Mouse (Mus musculus): Measurements from ENCODE around the gene Rgs7bp. TPM values are rescaled to one million over a fixed set of nuclear protein-coding genes. Genes with fewer than 3 reads are reported as not detected.

Rgs7bp gene
- polyA plus RNA-seq, 1 experiment from 2014 or later, result 0.45 TPM

- no peak overlapping the region for H3K27ac ChIP-seq (ENCODE audit: low read depth)
- WGBS (ENCODE audit: insufficient replicate concordance), result 54% methylated on average over 2 of the region's 2 CpGs
- no peaks in the 10 kb centered on the region for H3K36me3 ChIP-seq (replicated peaks; ENCODE audit: insufficient read depth, low read length)
- H3K9ac ChIP-seq (replicated peaks), result no peak overlapping the region
- H3K4me2 ChIP-seq (ENCODE audit: low read depth, low read length), result no peak overlapping the region
- no peaks in the 10 kb centered on the region for H3K9me3 ChIP-seq (ENCODE audit: low read length)
- no peak for ATAC-seq
- H3K4me1 ChIP-seq (ENCODE audit: insufficient read depth), result no peaks in the 10 kb centered on the region
- no peak overlapping the region for H3K4me3 ChIP-seq (ENCODE audit: low read depth, low read length)
- TF ChIP-seq EP300 (IDR thresholded peaks at IDR 0.05; ENCODE audit: low read depth), result no peak
- TF ChIP-seq CTCF (IDR thresholded peaks at IDR 0.05; ENCODE audit: low read depth), result no peak
- DNase-seq, result no peak
- no peaks in the 10 kb centered on the region for H3K27me3 ChIP-seq (ENCODE audit: insufficient read depth, low read length)
Measured at GRCm38 (mm10) chr13:105001714-105002113, 53.0 kb downstream of the Rgs7bp start.

GRCm38 (mm10) chr13:104988811-104989258, 65.9 kb downstream of the Rgs7bp start:
- no peak overlapping the region for H3K9ac ChIP-seq (replicated peaks)
- no peak overlapping the region for H3K4me3 ChIP-seq (ENCODE audit: low read depth, low read length)
- H3K9me3 ChIP-seq (ENCODE audit: low read length), result no peaks in the 10 kb centered on the region
- TF ChIP-seq CTCF (IDR thresholded peaks at IDR 0.05; ENCODE audit: low read depth) (no peak), EP300 (IDR thresholded peaks at IDR 0.05; ENCODE audit: low read depth) (no peak)
- WGBS (ENCODE audit: insufficient replicate concordance), result 76% methylated on average over 7 of the region's 7 CpGs
- no peaks in the 10 kb centered on the region for H3K27me3 ChIP-seq (ENCODE audit: insufficient read depth, low read length)
- H3K27ac ChIP-seq (ENCODE audit: low read depth), result no peak overlapping the region
- ATAC-seq (no peak), DNase-seq (no peak)
- H3K36me3 ChIP-seq (replicated peaks; ENCODE audit: insufficient read depth, low read length), result no peaks in the 10 kb centered on the region
- no peaks in the 10 kb centered on the region for H3K4me1 ChIP-seq (ENCODE audit: insufficient read depth)
- no peak overlapping the region for H3K4me2 ChIP-seq (ENCODE audit: low read depth, low read length)

- H3K4me2 ChIP-seq (ENCODE audit: low read depth, low read length), result no peak overlapping the region
- TF ChIP-seq CTCF (IDR thresholded peaks at IDR 0.05; ENCODE audit: low read depth), result no peak
- TF ChIP-seq EP300 (IDR thresholded peaks at IDR 0.05; ENCODE audit: low read depth), result no peak
- H3K9me3 ChIP-seq (ENCODE audit: low read length), result no peaks in the 10 kb centered on the region
Measured at GRCm38 (mm10) chr13:104988009-104988540, 66.7 kb downstream of the Rgs7bp start.

GRCm38 (mm10) chr13:104985691-104986090, 69.0 kb downstream of the Rgs7bp start:
- Histone ChIP-seq H3K9ac (replicated peaks) (no peak overlapping the region), H3K4me3 (ENCODE audit: low read depth, low read length) (no peak overlapping the region), H3K27me3 (ENCODE audit: insufficient read depth, low read length) (no peaks in the 10 kb centered on the region), H3K4me1 (ENCODE audit: insufficient read depth) (no peaks in the 10 kb centered on the region), H3K27ac (ENCODE audit: low read depth) (no peak overlapping the region), H3K36me3 (replicated peaks; ENCODE audit: insufficient read depth, low read length) (no peaks in the 10 kb centered on the region), H3K4me2 (ENCODE audit: low read depth, low read length) (no peak overlapping the region), H3K9me3 (ENCODE audit: low read length) (no peaks in the 10 kb centered on the region)
- 76% methylated on average over 4 of the region's 4 CpGs for whole genome bisulfite sequencing (ENCODE audit: insufficient replicate concordance)
- no peak for DNase-seq
- no peak for ATAC-seq
- TF ChIP-seq EP300 (IDR thresholded peaks at IDR 0.05; ENCODE audit: low read depth), result no peak

More at GRCm38 (mm10) chr13:104988009-104988540, 66.7 kb downstream of the Rgs7bp start:
- no peak for DNase-seq
- no peaks in the 10 kb centered on the region for H3K27me3 ChIP-seq (ENCODE audit: insufficient read depth, low read length)
- no peaks in the 10 kb centered on the region for H3K36me3 ChIP-seq (replicated peaks; ENCODE audit: insufficient read depth, low read length)
- WGBS (ENCODE audit: insufficient replicate concordance), result 86% methylated on average over 13 of the region's 13 CpGs
- H3K4me1 ChIP-seq (ENCODE audit: insufficient read depth), result no peaks in the 10 kb centered on the region
- no peak overlapping the region for H3K9ac ChIP-seq (replicated peaks)
- no peak for ATAC-seq
- H3K27ac ChIP-seq (ENCODE audit: low read depth), result no peak overlapping the region
- no peak overlapping the region for H3K4me3 ChIP-seq (ENCODE audit: low read depth, low read length)

GRCm38 (mm10) chr13:104983989-104984388, 70.7 kb downstream of the Rgs7bp start:
- DNase-seq (no peak), ATAC-seq (no peak)
- Histone ChIP-seq H3K27ac (ENCODE audit: low read depth) (no peak overlapping the region), H3K9me3 (ENCODE audit: low read length) (no peaks in the 10 kb centered on the region), H3K4me2 (ENCODE audit: low read depth, low read length) (no peak overlapping the region), H3K9ac (replicated peaks) (no peak overlapping the region), H3K36me3 (replicated peaks; ENCODE audit: insufficient read depth, low read length) (no peaks in the 10 kb centered on the region), H3K4me3 (ENCODE audit: low read depth, low read length) (no peak overlapping the region), H3K27me3 (ENCODE audit: insufficient read depth, low read length) (no peaks in the 10 kb centered on the region), H3K4me1 (ENCODE audit: insufficient read depth) (no peaks in the 10 kb centered on the region)
- TF ChIP-seq EP300 (IDR thresholded peaks at IDR 0.05; ENCODE audit: low read depth) (no peak), CTCF (IDR thresholded peaks at IDR 0.05; ENCODE audit: low read depth) (no peak)
- WGBS (ENCODE audit: insufficient replicate concordance), result 80% methylated on average over 5 of the region's 5 CpGs

GRCm38 (mm10) chr13:104982781-104983353, 71.9 kb downstream of the Rgs7bp start:
- WGBS (ENCODE audit: insufficient replicate concordance), result 84% methylated on average over 10 of the region's 10 CpGs

More at GRCm38 (mm10) chr13:104982781-104983353, 71.9 kb downstream of the Rgs7bp start:
- Histone ChIP-seq H3K4me3 (ENCODE audit: low read depth, low read length) (no peak overlapping the region), H3K36me3 (replicated peaks; ENCODE audit: insufficient read depth, low read length) (no peaks in the 10 kb centered on the region), H3K9me3 (ENCODE audit: low read length) (no peaks in the 10 kb centered on the region), H3K27ac (ENCODE audit: low read depth) (no peak overlapping the region), H3K4me2 (ENCODE audit: low read depth, low read length) (no peak overlapping the region), H3K4me1 (ENCODE audit: insufficient read depth) (no peaks in the 10 kb centered on the region), H3K27me3 (ENCODE audit: insufficient read depth, low read length) (no peaks in the 10 kb centered on the region), H3K9ac (replicated peaks) (no peak overlapping the region)
- ATAC-seq (no peak), DNase-seq (no peak)
- no peak for TF ChIP-seq CTCF (IDR thresholded peaks at IDR 0.05; ENCODE audit: low read depth)
- no peak for TF ChIP-seq EP300 (IDR thresholded peaks at IDR 0.05; ENCODE audit: low read depth)

All from liver, postnatal 0 days (tissue).